Comparison of ENCODE assay signal across 10 mouse cellular contexts in the genomic region with DNA sequence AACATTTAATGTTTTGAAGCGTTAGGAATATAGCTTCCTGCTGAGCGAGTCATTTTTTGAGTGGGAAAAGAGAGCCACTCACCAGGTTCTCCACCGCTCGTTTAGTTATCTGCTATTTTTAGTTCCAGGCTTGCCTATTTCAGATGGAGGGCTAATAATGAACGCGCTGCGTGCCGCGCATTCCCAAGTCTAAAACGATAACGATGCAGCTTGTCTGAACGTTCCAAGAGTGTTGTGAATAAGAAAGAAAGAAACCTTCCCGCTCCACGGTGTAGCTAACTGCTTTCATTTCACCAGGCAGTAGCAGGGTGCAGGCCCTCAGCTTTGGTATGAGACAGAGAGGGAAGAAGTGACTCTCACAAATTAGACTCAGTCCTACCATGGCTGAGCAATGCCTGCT.
DNase-seq lines count a peak whose midpoint lies in the region; ATAC-seq lines count a peak whose summit lies in the region.
"Had no signal": no experiment of that assay in that cellular context is flagged by ENCODE, and none has a peak within 500 bp of the region (broad histone marks: within the 10 kb centered on the region; RNA-seq: fewer than 3 reads in every experiment).

No protein-coding gene starts in this region.

- H3K4me2 ChIP-seq in lung, embryonic 15.5 days = 0 out of 2 replicates have a peak overlapping the region, but pooled peaks have one; percentile 16

- WGBS in lung, embryonic 15.5 days = 46% methylated on average over 14 of the region's 14 CpGs

- H3K36me3 ChIP-seq in lung, embryonic 15.5 days = no peaks in the 10 kb centered on the region

- peak; percentile 19 to 38 for DNase-seq in cerebellum, adult 18-20 months
- DNase-seq in cerebellum, adult 11 months = no peak
- peak; percentile 2 to 11 for DNase-seq in lung, adult 18-20 months
- DNase-seq in lung, postnatal 10 days = no peak
- DNase-seq in right cerebral cortex, postnatal 25 days = peak; percentile 22
- DNase-seq in urinary bladder, postnatal 36 days (ENCODE audit: low spot score in 2 of 2) = no peak
- DNase-seq: kidney, adult 8-10 months; liver had no signal

- peak overlapping the region; percentile 71 for H3K27ac ChIP-seq in lung, embryonic 15.5 days

- no peak overlapping the region for H3K4me3 ChIP-seq in lung, embryonic 15.5 days

- no peaks in the 10 kb centered on the region for H3K4me1 ChIP-seq in lung, embryonic 15.5 days

- H3K9me3 ChIP-seq in lung, embryonic 15.5 days = no peaks in the 10 kb centered on the region

- no peak overlapping the region for H3K9ac ChIP-seq in lung, embryonic 15.5 days

- ATAC-seq in lung, embryonic 15.5 days (ENCODE audit: borderline replicate concordance, extremely low read depth, low FRiP score, low TSS enrichment) = peak; percentile 46; the same call in 1 of the 2 replicates
- ATAC-seq in megakaryocyte, adult 5-6 weeks (ENCODE audit: poor library complexity, severe bottlenecking) = no peak

- H3K27me3 ChIP-seq in lung, embryonic 15.5 days = no peaks in the 10 kb centered on the region

Comparison
In these comparisons a context has a peak if more than half of its experiments do, and no peak if none do; other contexts are left out.
1. DNase-seq: peak in cerebellum, adult 18-20 months (2 of 2), lung, adult 18-20 months (2 of 2) and right cerebral cortex, postnatal 25 days (single experiment); none in cerebellum, adult 11 months (single experiment), lung, postnatal 10 days (single experiment) and urinary bladder, postnatal 36 days (0 of 2).